Mouse (Mus musculus) limb, embryonic 12.5 days (tissue): ENCODE measurements around the gene Ahdc1. TPM values are rescaled to one million over a fixed set of nuclear protein-coding genes. Genes with fewer than 3 reads are reported as not detected.
A peak's percentile ranks its signal among the peaks of the same experiment; 100 is the strongest.

ENCODE experiments used
- ATAC-seq: fragments of 200-750 bp; cut with Nextera tagmentation; 2 replicates; pipeline ENCODE4 v1.8.0; 2017; ENCODE audit warnings: low read depth, moderate TSS enrichment; ENCODE audit not compliant: insufficient number of reproducible peaks, insufficient read depth, low FRiP score, low TSS enrichment
- H3K27ac ChIP-seq: fragments of 300-500 bp; sonication (generic); 2 replicates; pipeline ENCODE4 v1.5.1; 2016; ENCODE audit warnings: mild to moderate bottlenecking, moderate library complexity
- H3K27me3 ChIP-seq: fragments of 300-500 bp; sonication (generic); 2 replicates; pipeline ENCODE4 v1.6.1; 2016; ENCODE audit warnings: mild to moderate bottlenecking, moderate library complexity
- H3K36me3 ChIP-seq: fragments of 300-500 bp; sonication (generic); 2 replicates; pipeline ENCODE4 v1.6.1; 2016; ENCODE audit warnings: mild to moderate bottlenecking, moderate library complexity
- H3K4me1 ChIP-seq: fragments of 300-500 bp; sonication (generic); replicated peaks from 2 replicates; pipeline ENCODE4 v1.6.1; 2016
- H3K4me2 ChIP-seq: fragments of 300-500 bp; sonication (generic); 2 replicates; pipeline ENCODE4 v1.6.1; 2016; ENCODE audit warnings: mild to moderate bottlenecking, moderate library complexity
- H3K4me3 ChIP-seq: fragments of 300-500 bp; sonication (generic); replicated peaks from 2 replicates; pipeline ENCODE4 v1.5.1; 2016; ENCODE audit warnings: mild to moderate bottlenecking
- H3K9ac ChIP-seq: fragments of 300-500 bp; sonication (generic); replicated peaks from 2 replicates; pipeline ENCODE4 v1.6.1; 2016; ENCODE audit warnings: mild to moderate bottlenecking, moderate library complexity
- H3K9me3 ChIP-seq: fragments of 300-500 bp; sonication (generic); 2 replicates; pipeline ENCODE4 v1.6.1; 2016; ENCODE audit warnings: mild to moderate bottlenecking, moderate library complexity
- WGBS: fragments of 180-500 bp; shearing (Covaris S2); methylation state at CpG from one replicate; pipeline ENCODE4 v1.1.7; 2016; 5-methylcytosine and 5-hydroxymethylcytosine counted together
- polyA plus RNA-seq: library from polyadenylated mRNA; unstranded; fragments of >200 nt; fragmentation: Nextera tagmentation; extraction: Ambion mirVana; gene quantifications from 2 replicates; pipeline ENCODE4 v1.2.1, GENCODE M21; 2016

Ahdc1 gene
- polyA plus RNA-seq, 1 experiment from 2014 or later: 14.5 TPM

GRCm38 (mm10) chr4:132973814-132974398 lies 37.2 kb upstream of the Ahdc1 start, which contains the start of gene Fgr:
Gene Fgr (plus strand): TSS chr4:132974095.
- Histone ChIP-seq H3K4me2 (peak within 1 kb of the TSS; percentile 49), H3K27ac (0 out of 2 replicates have a peak within 1 kb of the TSS, but pooled peaks have one; percentile 29), H3K4me3 (peak within 1 kb of the TSS; percentile 29), H3K27me3 (peaks cover 45% of the 10 kb centered on the region), H3K4me1 (peaks cover 20% of the 10 kb centered on the region), H3K36me3 (no peaks in the 10 kb centered on the region), H3K9ac (no peak within 1 kb of the TSS; the same call in 1 of the 2 replicates), H3K9me3 (no peaks in the 10 kb centered on the region)
- ATAC-seq: no peak
- WGBS: 10% methylated on average over 21 of the region's 21 CpGs

GRCm38 (mm10) chr4:132974904-132975303 lies 36.2 kb upstream of the Ahdc1 start:
- no peak for ATAC-seq
- no peaks in the 10 kb centered on the region for H3K36me3 ChIP-seq
- H3K9ac ChIP-seq: no peak overlapping the region; the same call in 1 of the 2 replicates
- 0 out of 2 replicates have a peak overlapping the region, but pooled peaks have one; percentile 29 for H3K27ac ChIP-seq
- peaks cover 24% of the 10 kb centered on the region for H3K4me1 ChIP-seq
- H3K27me3 ChIP-seq: peaks cover 45% of the 10 kb centered on the region
- peak overlapping the region; percentile 29 for H3K4me3 ChIP-seq
- WGBS: 1% methylated on average over 15 of the region's 15 CpGs
- H3K4me2 ChIP-seq: peak overlapping the region; percentile 49
- H3K9me3 ChIP-seq: no peaks in the 10 kb centered on the region

- no peak overlapping the region for H3K9ac ChIP-seq
- H3K4me2 ChIP-seq: no peak overlapping the region
- peaks cover 24% of the 10 kb centered on the region for H3K4me1 ChIP-seq
- no peaks in the 10 kb centered on the region for H3K9me3 ChIP-seq
- no peak overlapping the region for H3K4me3 ChIP-seq
- H3K36me3 ChIP-seq: no peaks in the 10 kb centered on the region
- H3K27ac ChIP-seq: no peak overlapping the region
- 68% methylated on average over 3 of the region's 3 CpGs for WGBS
- ATAC-seq: no peak
- H3K27me3 ChIP-seq: peaks cover 45% of the 10 kb centered on the region
Observed at GRCm38 (mm10) chr4:132975791-132976190, 35.3 kb upstream of the Ahdc1 start.

GRCm38 (mm10) chr4:132976729-132977128 lies 34.3 kb upstream of the Ahdc1 start:
- peaks cover 45% of the 10 kb centered on the region for H3K27me3 ChIP-seq
- no peak overlapping the region for H3K4me2 ChIP-seq
- no peak for ATAC-seq
- 76% methylated on average over 6 of the region's 6 CpGs for WGBS
- H3K36me3 ChIP-seq: no peaks in the 10 kb centered on the region
- no peak overlapping the region for H3K9ac ChIP-seq
- peaks cover 24% of the 10 kb centered on the region for H3K4me1 ChIP-seq
- H3K9me3 ChIP-seq: no peaks in the 10 kb centered on the region
- H3K4me3 ChIP-seq: no peak overlapping the region
- H3K27ac ChIP-seq: no peak overlapping the region

- Histone ChIP-seq H3K9ac (no peak overlapping the region), H3K4me1 (peaks cover 27% of the 10 kb centered on the region), H3K36me3 (no peaks in the 10 kb centered on the region), H3K4me2 (no peak overlapping the region), H3K27me3 (peaks cover 37% of the 10 kb centered on the region), H3K27ac (no peak overlapping the region), H3K4me3 (no peak overlapping the region), H3K9me3 (no peaks in the 10 kb centered on the region)
- 32% methylated on average over 5 of the region's 5 CpGs for WGBS
- ATAC-seq: no peak
Observed at GRCm38 (mm10) chr4:132977597-132977996, 33.5 kb upstream of the Ahdc1 start.

GRCm38 (mm10) chr4:132979186-132979585 lies 31.9 kb upstream of the Ahdc1 start:
- no peak overlapping the region for H3K9ac ChIP-seq
- H3K4me2 ChIP-seq: no peak overlapping the region
- 68% methylated on average over 2 of the region's 2 CpGs for WGBS
- no peak overlapping the region for H3K27ac ChIP-seq
- ATAC-seq: no peak
- no peaks in the 10 kb centered on the region for H3K36me3 ChIP-seq
- no peak overlapping the region for H3K4me3 ChIP-seq
- H3K9me3 ChIP-seq: no peaks in the 10 kb centered on the region
- H3K27me3 ChIP-seq: peaks cover 22% of the 10 kb centered on the region
- peaks cover 34% of the 10 kb centered on the region for H3K4me1 ChIP-seq

GRCm38 (mm10) chr4:132981621-132982020 lies 29.4 kb upstream of the Ahdc1 start:
- Histone ChIP-seq H3K27ac (no peak overlapping the region), H3K9ac (no peak overlapping the region), H3K4me3 (no peak overlapping the region), H3K4me2 (no peak overlapping the region), H3K4me1 (peaks cover 35% of the 10 kb centered on the region), H3K36me3 (no peaks in the 10 kb centered on the region), H3K9me3 (no peaks in the 10 kb centered on the region), H3K27me3 (0 out of 2 replicates have a peak, but pooled peaks cover 2% of the 10 kb centered on the region)
- ATAC-seq: no peak
- WGBS: 75% methylated on average over 6 of the region's 6 CpGs

- Histone ChIP-seq H3K27me3 (no peaks in the 10 kb centered on the region), H3K4me2 (no peak overlapping the region), H3K9ac (no peak overlapping the region), H3K36me3 (no peaks in the 10 kb centered on the region), H3K9me3 (no peaks in the 10 kb centered on the region), H3K4me1 (peaks cover 36% of the 10 kb centered on the region), H3K27ac (peak overlapping the region; percentile 90), H3K4me3 (no peak overlapping the region)
- ATAC-seq: no peak
- WGBS: 64% methylated on average over 6 of the region's 6 CpGs
Observed at GRCm38 (mm10) chr4:132982999-132983398, 28.1 kb upstream of the Ahdc1 start.

- ATAC-seq: peak; percentile 39; the same call in 1 of the 2 replicates
- WGBS: 46% methylated on average over 7 of the region's 7 CpGs
- H3K4me3 ChIP-seq: no peak overlapping the region
- H3K9ac ChIP-seq: no peak overlapping the region
- peak overlapping the region; percentile 90 for H3K27ac ChIP-seq
- no peak overlapping the region for H3K4me2 ChIP-seq
- H3K36me3 ChIP-seq: no peaks in the 10 kb centered on the region
- peaks cover 36% of the 10 kb centered on the region for H3K4me1 ChIP-seq
- H3K27me3 ChIP-seq: no peaks in the 10 kb centered on the region
- H3K9me3 ChIP-seq: no peaks in the 10 kb centered on the region
Observed at GRCm38 (mm10) chr4:132983664-132984512, 27.2 kb upstream of the Ahdc1 start.

- WGBS: 90% methylated on average over 6 of the region's 6 CpGs
- no peak overlapping the region for H3K4me2 ChIP-seq
- no peaks in the 10 kb centered on the region for H3K9me3 ChIP-seq
- H3K4me1 ChIP-seq: peaks cover 22% of the 10 kb centered on the region
- H3K36me3 ChIP-seq: no peaks in the 10 kb centered on the region
- H3K9ac ChIP-seq: no peak overlapping the region
- H3K27ac ChIP-seq: no peak overlapping the region
- H3K27me3 ChIP-seq: no peaks in the 10 kb centered on the region
- ATAC-seq: no peak
- no peak overlapping the region for H3K4me3 ChIP-seq
Observed at GRCm38 (mm10) chr4:132988581-132989355, 22.3 kb upstream of the Ahdc1 start.

- Histone ChIP-seq H3K36me3 (no peaks in the 10 kb centered on the region), H3K9me3 (no peaks in the 10 kb centered on the region), H3K4me3 (no peak overlapping the region), H3K4me1 (no peaks in the 10 kb centered on the region), H3K9ac (no peak overlapping the region), H3K4me2 (no peak overlapping the region), H3K27ac (no peak overlapping the region), H3K27me3 (no peaks in the 10 kb centered on the region)
- WGBS: 62% methylated on average over 4 of the region's 4 CpGs
- no peak for ATAC-seq
Observed at GRCm38 (mm10) chr4:132993553-132993952, 17.5 kb upstream of the Ahdc1 start.
